Mouse (Mus musculus): Measurements from ENCODE around the gene Agbl2. TPM values are rescaled to one million over a fixed set of nuclear protein-coding genes. Genes with fewer than 3 reads are reported as not detected.

The Agbl2 gene
- polyA plus RNA-seq, 2 experiments, result 0.06 TPM; not detected in 1

- DNase-seq (ENCODE audit: low read depth in 3 of 3, low spot score in 3 of 3) (no peak), ATAC-seq (ENCODE audit: insufficient read depth) (no peak)
- Histone ChIP-seq H3K4me2 (ENCODE audit: low read depth) (peak overlapping the region; percentile 80), H3K27ac (no peak overlapping the region), H3K9me3 (ENCODE audit: control insufficient read depth, low read length) (no peaks in the 10 kb centered on the region), H3K36me3 (replicated peaks; ENCODE audit: control insufficient read depth, insufficient read depth, low read depth) (peaks cover 8% of the 10 kb centered on the region), H3K4me3 (ENCODE audit: insufficient read depth in 1 of 2, low read depth in 2 of 2, low read length in 2 of 2) (peak overlapping the region in 1 of 2 experiments; percentile 68; a peak in 2 of 4 replicates), H3K9ac (replicated peaks) (peak overlapping the region; percentile 55), H3K27me3 (ENCODE audit: control insufficient read depth, insufficient read depth, low read length) (no peaks in the 10 kb centered on the region), H3K4me1 (replicated peaks; ENCODE audit: control insufficient read depth in 2 of 2, insufficient read depth in 2 of 2, low read length in 1 of 2) (peaks cover 19% of the 10 kb centered on the region in 2 experiments)
- TF ChIP-seq EP300 (IDR thresholded peaks at IDR 0.05; ENCODE audit: low read depth), result no peak
- no peak for TF ChIP-seq CTCF (IDR thresholded peaks at IDR 0.05; ENCODE audit: low read depth)
- WGBS (ENCODE audit: insufficient replicate concordance), result 54% methylated on average over 6 of the region's 6 CpGs
Measured at GRCm38 (mm10) chr2:90846171-90846570, 63.6 kb downstream of the Agbl2 start.

GRCm38 (mm10) chr2:90846597-90846954 lies 64.0 kb downstream of the Agbl2 start:
- no peaks in the 10 kb centered on the region for H3K9me3 ChIP-seq (ENCODE audit: control insufficient read depth, low read length)
- peak overlapping the region; percentile 10 for H3K27ac ChIP-seq
- DNase-seq (ENCODE audit: low read depth in 3 of 3, low spot score in 3 of 3) (peak in 1 of 3 experiments; percentile 19), ATAC-seq (ENCODE audit: insufficient read depth) (peak; percentile 29)
- 2% methylated on average over 8 of the region's 8 CpGs for WGBS (ENCODE audit: insufficient replicate concordance)
- H3K4me2 ChIP-seq (ENCODE audit: low read depth), result peak overlapping the region; percentile 80
- H3K4me1 ChIP-seq (replicated peaks; ENCODE audit: control insufficient read depth in 2 of 2, insufficient read depth in 2 of 2, low read length in 1 of 2), result peaks cover 19% of the 10 kb centered on the region in 2 experiments
- peak overlapping the region; percentile 55 for H3K9ac ChIP-seq (replicated peaks)
- TF ChIP-seq CTCF (IDR thresholded peaks at IDR 0.05; ENCODE audit: low read depth), result no peak
- TF ChIP-seq EP300 (IDR thresholded peaks at IDR 0.05; ENCODE audit: low read depth), result no peak
- no peaks in the 10 kb centered on the region for H3K27me3 ChIP-seq (ENCODE audit: control insufficient read depth, insufficient read depth, low read length)
- H3K4me3 ChIP-seq (ENCODE audit: insufficient read depth in 1 of 2, low read depth in 2 of 2, low read length in 2 of 2), result peak overlapping the region; percentile 68 to 83
- H3K36me3 ChIP-seq (replicated peaks; ENCODE audit: control insufficient read depth, insufficient read depth, low read depth), result peaks cover 11% of the 10 kb centered on the region

GRCm38 (mm10) chr2:90846955-90847680 lies 64.6 kb downstream of the Agbl2 start, which contains the start of gene Mtch2:
TSS of gene Mtch2 (plus strand) at chr2:90847155.
- TF ChIP-seq CTCF (IDR thresholded peaks at IDR 0.05; ENCODE audit: low read depth), result 0 out of 2 replicates have a peak, but pooled peaks have one; percentile 27
- no peak for TF ChIP-seq EP300 (IDR thresholded peaks at IDR 0.05; ENCODE audit: low read depth)
- H3K4me3 ChIP-seq (ENCODE audit: insufficient read depth in 1 of 2, low read depth in 2 of 2, low read length in 2 of 2), result peak within 1 kb of the TSS; percentile 68 to 83

GRCm38 (mm10) chr2:90847681-90848050 lies 65.1 kb downstream of the Agbl2 start:
- WGBS (ENCODE audit: insufficient replicate concordance), result under 1% methylated on average over 13 of the region's 13 CpGs
- Histone ChIP-seq H3K9ac (replicated peaks) (peak overlapping the region; percentile 88), H3K27ac (peak overlapping the region; percentile 56), H3K36me3 (replicated peaks; ENCODE audit: control insufficient read depth, insufficient read depth, low read depth) (peaks cover 13% of the 10 kb centered on the region), H3K4me2 (ENCODE audit: low read depth) (peak overlapping the region; percentile 68), H3K4me1 (replicated peaks; ENCODE audit: control insufficient read depth in 2 of 2, insufficient read depth in 2 of 2, low read length in 1 of 2) (peaks cover 19% of the 10 kb centered on the region in 2 experiments), H3K9me3 (ENCODE audit: control insufficient read depth, low read length) (no peaks in the 10 kb centered on the region), H3K27me3 (ENCODE audit: control insufficient read depth, insufficient read depth, low read length) (no peaks in the 10 kb centered on the region), H3K4me3 (ENCODE audit: insufficient read depth in 1 of 2, low read depth in 2 of 2, low read length in 2 of 2) (peak overlapping the region; percentile 68 to 75)
- DNase-seq (ENCODE audit: low read depth in 3 of 3, low spot score in 3 of 3) (no peak), ATAC-seq (ENCODE audit: insufficient read depth) (no peak)
- TF ChIP-seq CTCF (IDR thresholded peaks at IDR 0.05; ENCODE audit: low read depth), result no peak
- no peak for TF ChIP-seq EP300 (IDR thresholded peaks at IDR 0.05; ENCODE audit: low read depth)

More at GRCm38 (mm10) chr2:90846955-90847680, 64.6 kb downstream of the Agbl2 start, which contains the start of gene Mtch2:
- H3K9me3 ChIP-seq (ENCODE audit: control insufficient read depth, low read length), result no peaks in the 10 kb centered on the region
- under 1% methylated on average over 67 of the region's 67 CpGs for WGBS (ENCODE audit: insufficient replicate concordance)
- peaks cover 19% of the 10 kb centered on the region in 2 experiments for H3K4me1 ChIP-seq (replicated peaks; ENCODE audit: control insufficient read depth in 2 of 2, insufficient read depth in 2 of 2, low read length in 1 of 2)
- H3K4me2 ChIP-seq (ENCODE audit: low read depth), result peak within 1 kb of the TSS; percentile 80
- H3K9ac ChIP-seq (replicated peaks), result peak within 1 kb of the TSS; percentile 88
- peak within 1 kb of the TSS; percentile 56 for H3K27ac ChIP-seq
- DNase-seq (ENCODE audit: low read depth in 3 of 3, low spot score in 3 of 3) (peak; percentile 92 to 94 (median 94)), ATAC-seq (ENCODE audit: insufficient read depth) (peak; percentile 93)
- H3K27me3 ChIP-seq (ENCODE audit: control insufficient read depth, insufficient read depth, low read length), result no peaks in the 10 kb centered on the region
- H3K36me3 ChIP-seq (replicated peaks; ENCODE audit: control insufficient read depth, insufficient read depth, low read depth), result peaks cover 11% of the 10 kb centered on the region

- H3K4me3 ChIP-seq (ENCODE audit: insufficient read depth in 1 of 2, low read depth in 2 of 2, low read length in 2 of 2), result peak overlapping the region; percentile 68 to 75; a peak in 3 of 4 replicates
- TF ChIP-seq EP300 (IDR thresholded peaks at IDR 0.05; ENCODE audit: low read depth), result no peak
- no peak for TF ChIP-seq CTCF (IDR thresholded peaks at IDR 0.05; ENCODE audit: low read depth)
- H3K9ac ChIP-seq (replicated peaks), result peak overlapping the region; percentile 88; the same call in 1 of the 2 replicates
- peaks cover 19% of the 10 kb centered on the region in 2 experiments for H3K4me1 ChIP-seq (replicated peaks; ENCODE audit: control insufficient read depth in 2 of 2, insufficient read depth in 2 of 2, low read length in 1 of 2)
- ATAC-seq (ENCODE audit: insufficient read depth) (no peak), DNase-seq (ENCODE audit: low read depth in 3 of 3, low spot score in 3 of 3) (no peak)
- H3K36me3 ChIP-seq (replicated peaks; ENCODE audit: control insufficient read depth, insufficient read depth, low read depth), result peaks cover 19% of the 10 kb centered on the region
- no peak overlapping the region for H3K27ac ChIP-seq
- WGBS (ENCODE audit: insufficient replicate concordance), result 86% methylated on average over 5 of the region's 5 CpGs
- no peaks in the 10 kb centered on the region for H3K27me3 ChIP-seq (ENCODE audit: control insufficient read depth, insufficient read depth, low read length)
- peak overlapping the region; percentile 68 for H3K4me2 ChIP-seq (ENCODE audit: low read depth)
- H3K9me3 ChIP-seq (ENCODE audit: control insufficient read depth, low read length), result no peaks in the 10 kb centered on the region
Measured at GRCm38 (mm10) chr2:90848331-90848730, 65.8 kb downstream of the Agbl2 start.
